Mouse (Mus musculus) kidney, postnatal 25 days (tissue): ENCODE measurements at regions not wholly inside any gene's neighbourhood (a gene's known extent, or its start where the extent isn't known, plus 50 kb on each side); places are given as distances from the start of the nearest gene placed in this dataset.
A peak's percentile ranks its signal among the peaks of the same experiment; 100 is the strongest.

ENCODE experiments used
- DNase-seq, 2 experiments: peaks; one replicate each; pipeline ENCODE4 v3.0.0; 2021; ENCODE audit warnings: mixed read lengths in 2 of 2

GRCm38 (mm10) chr2:30676450-30676832, 81.6 kb downstream of the Cstad start:
- DNase-seq = no peak

GRCm38 (mm10) chr2:30675839-30676238, 81.0 kb downstream of the Cstad start:
- no peak for DNase-seq

- no peak for DNase-seq
These were observed 76.2 kb downstream of the Cstad start for GRCm38 (mm10) chr2:30670836-30671586.

- DNase-seq = no peak
These were observed 72.6 kb downstream of the Cstad start for GRCm38 (mm10) chr2:30667468-30667867.

GRCm38 (mm10) chr2:30661147-30661546, 66.3 kb downstream of the Cstad start:
- DNase-seq = no peak

- no peak for DNase-seq
These were observed 65.8 kb downstream of the Cstad start for GRCm38 (mm10) chr2:30660613-30660991.

GRCm38 (mm10) chr2:30659836-30660612, 65.2 kb downstream of the Cstad start:
- no peak for DNase-seq

GRCm38 (mm10) chr2:30658844-30659555, 64.2 kb downstream of the Cstad start:
- DNase-seq = peak; percentile 76 to 90
